Mouse (Mus musculus): Measurements from ENCODE around the gene Prpsap1.
"Not testable (repeated sequence)": the region's sequence is repeated elsewhere in the genome, so short reads cannot be mapped to it uniquely, and the experiment has no call there.

The Prpsap1 gene

DNA sequence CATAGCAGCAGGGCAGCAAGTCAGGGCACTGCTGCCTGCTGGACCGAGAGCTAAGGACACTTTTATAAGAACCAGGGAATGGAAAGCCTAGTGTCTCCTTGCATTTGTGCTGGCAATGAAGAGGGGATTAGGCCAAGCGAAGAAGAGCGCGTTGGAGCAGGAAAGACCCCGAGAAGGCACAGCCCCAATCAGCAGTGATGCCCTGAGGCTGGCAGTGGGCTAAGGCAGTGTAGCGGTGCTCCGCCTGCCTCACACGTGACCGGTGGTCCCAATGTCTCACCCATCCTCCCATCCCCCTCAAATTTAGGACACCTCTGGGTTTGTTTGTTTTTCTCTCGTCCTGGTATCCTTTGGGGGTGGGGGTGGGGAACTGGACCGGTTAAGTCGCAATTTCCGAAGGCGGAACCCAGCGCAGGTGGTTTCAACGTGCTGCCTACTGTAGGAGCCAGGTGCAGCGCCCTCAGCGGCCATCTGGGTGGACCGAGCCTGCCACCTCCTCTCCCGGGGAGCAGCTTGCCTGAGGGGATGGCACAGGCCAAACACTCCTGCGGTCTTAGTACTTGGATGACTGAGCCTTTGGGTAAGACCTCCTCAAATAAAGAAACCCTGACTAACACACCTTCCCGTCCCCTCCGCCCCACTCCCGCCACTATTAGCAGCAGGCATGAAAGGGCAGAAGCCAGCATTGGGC, 21.5 kb upstream of the Prpsap1 start:
- DNase-seq (ENCODE audit: low spot score) = no peak

- no peak for DNase-seq (ENCODE audit: low spot score)
Observed at GRCm38 (mm10) chr11:116513531-116514038, 19.6 kb upstream of the Prpsap1 start.

- no peak for DNase-seq (ENCODE audit: low spot score)
Observed at GRCm38 (mm10) chr11:116512987-116513386, 19.0 kb upstream of the Prpsap1 start.

DNA sequence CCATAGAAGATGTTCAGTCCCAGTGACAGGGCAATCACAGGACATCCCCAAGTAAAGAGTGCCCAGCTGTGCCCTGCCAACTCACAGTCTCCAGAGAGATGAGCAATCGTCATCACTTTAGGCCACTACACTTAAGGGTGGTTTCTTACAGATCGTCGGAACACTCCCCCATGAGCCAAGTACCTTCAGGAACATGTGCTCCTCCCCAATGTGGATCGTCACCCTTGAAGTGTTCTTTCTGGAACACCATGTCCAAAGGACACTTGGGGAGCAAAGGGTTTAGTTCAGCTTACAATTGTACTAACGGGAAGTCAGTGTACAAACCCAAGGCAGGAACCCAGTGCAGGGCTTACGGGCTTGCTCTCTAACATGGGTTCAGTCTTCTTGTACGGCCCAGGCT, 18.2 kb upstream of the Prpsap1 start:
- DNase-seq (ENCODE audit: low spot score) = no peak

DNA sequence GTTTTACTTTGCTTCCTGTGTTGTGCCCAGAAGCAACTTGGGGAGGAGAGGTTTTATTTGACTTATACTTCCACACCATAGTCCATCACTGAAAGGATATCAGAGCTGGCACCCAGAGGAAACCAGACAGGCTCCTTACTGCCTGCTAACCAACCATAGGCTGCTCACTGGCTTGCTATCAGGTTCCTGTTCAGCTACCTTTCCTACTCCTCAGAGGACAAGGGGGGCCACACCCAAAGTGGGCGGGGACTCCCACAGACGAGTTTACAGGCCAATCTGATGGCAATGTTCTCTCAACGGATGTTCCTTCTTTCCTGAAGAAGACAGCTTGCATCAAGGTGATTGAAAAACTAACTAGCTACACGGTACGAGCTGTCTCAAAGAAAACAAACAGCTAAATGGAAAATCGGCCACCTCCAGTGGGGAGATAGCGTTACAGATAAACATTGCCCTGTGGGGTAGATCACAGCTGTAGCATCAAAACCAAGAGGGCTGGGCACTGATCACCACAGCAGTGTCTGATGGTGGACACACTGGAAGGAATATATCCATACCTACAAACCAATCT, 17.4 kb upstream of the Prpsap1 start:
- DNase-seq (ENCODE audit: low spot score) = no peak

DNA sequence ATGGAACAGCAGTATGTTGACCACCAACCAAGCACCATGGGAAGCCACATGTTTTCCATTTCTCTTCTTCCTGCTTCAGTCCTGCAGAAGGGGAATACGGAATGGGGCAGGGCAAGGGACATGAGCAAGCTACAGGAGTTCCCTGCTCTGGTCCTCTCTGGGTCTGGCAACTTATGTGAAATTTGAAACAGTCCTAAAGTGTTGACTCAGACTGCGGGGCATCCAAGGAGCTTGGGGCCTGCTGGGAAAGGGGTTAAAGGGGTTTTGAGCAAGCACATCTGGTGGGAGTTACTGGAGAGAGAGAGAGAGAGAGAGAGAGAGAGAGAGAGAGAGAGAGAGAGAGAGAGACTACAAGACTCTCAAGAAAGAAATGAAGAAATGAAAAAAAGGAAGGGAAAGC, 14.7 kb upstream of the Prpsap1 start:
- no peak for DNase-seq (ENCODE audit: low spot score)

DNA sequence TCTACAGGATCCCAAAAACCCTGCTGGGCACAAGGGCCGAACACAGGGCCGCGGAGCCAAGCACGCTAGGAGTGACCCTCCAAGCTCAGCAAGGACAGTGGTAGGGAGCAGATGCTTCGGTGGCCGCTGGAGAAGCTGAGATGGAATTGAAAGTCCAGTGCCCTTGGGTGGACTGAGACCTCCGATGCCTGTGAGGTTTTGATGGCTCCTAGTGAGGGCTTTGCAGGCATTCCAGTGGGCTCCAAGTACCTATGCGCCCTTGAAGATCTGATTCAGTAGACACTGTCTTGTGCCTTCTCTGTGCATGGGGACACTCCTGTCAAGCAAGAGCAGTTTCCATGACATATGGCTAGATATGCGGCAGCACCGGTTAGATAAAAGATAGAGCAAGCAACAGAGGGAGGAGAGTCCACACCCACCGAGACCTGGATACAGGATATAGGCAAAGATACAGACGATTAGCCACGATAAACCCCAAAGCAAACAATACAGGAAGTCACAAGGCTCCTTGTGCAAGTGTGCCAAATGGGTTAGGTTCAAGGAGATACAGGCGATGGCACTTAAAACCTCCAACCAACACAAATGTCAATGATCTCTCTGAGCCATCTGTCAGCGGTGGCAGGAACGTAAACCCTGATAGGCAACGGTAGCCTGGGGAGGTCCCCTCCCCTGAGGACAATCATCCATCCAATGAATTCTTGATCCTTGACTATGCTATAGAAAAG, 12.3 kb upstream of the Prpsap1 start:
- no peak for DNase-seq (ENCODE audit: low spot score)

GRCm38 (mm10) chr11:116505573-116505972, 11.6 kb upstream of the Prpsap1 start:
- DNase-seq (ENCODE audit: low spot score) = no peak

DNA sequence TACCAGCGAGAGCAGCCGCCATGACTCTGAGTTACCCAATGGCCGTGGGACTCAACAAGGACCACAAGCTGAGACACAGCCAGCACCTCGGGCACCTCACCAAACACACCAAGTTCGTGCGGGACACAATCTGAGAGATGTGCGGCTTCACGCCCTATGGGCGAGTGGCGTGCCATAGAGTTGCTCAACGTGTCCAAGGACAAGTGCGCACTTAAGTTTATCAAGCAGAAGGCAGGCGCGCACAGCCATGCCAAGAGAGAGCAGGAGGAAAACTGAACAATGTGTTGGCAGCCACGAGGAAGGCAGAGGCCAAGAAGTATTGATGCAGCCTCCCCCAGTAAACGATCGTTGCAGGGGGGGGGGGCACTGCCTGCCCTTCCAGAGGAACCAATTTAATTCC, 10.5 kb upstream of the Prpsap1 start:
- DNase-seq (ENCODE audit: low spot score) = no peak

DNA sequence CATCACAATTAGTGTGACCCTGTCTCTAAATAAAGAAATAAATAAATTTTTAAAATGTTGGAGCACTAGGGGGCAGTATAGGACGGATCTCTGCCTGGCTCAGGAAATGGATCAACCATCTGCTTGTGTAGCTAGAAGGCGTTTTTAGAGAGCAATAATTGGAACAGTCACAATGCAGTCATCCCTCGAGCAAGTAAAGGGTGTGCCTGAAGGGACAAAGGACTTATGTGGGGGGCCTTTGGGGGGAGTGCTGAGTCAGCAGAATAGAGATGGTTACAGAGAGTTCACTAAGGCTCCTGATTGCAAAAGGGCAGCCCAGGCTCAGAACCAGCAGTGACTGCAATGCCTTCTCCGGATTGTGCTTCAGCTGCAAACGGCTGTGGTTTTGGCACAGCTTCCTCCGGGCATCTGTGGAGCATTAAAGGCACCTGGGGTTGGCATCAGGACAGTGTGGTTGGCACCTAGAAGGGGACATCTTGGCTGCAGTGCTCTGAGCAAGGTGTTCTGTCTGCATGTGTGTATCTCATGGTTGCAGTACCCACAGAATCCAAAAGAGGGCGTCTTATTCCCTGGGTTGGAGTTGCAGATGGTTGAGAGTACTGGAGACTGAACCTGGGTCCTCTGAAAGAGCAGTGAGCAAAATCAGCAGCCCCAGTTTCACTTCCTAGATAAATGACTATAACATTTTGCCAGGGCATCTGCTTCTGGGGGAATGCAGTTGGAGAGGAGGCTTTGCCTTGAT, 7.2 kb upstream of the Prpsap1 start:
- DNase-seq (ENCODE audit: low spot score) = no peak

DNA sequence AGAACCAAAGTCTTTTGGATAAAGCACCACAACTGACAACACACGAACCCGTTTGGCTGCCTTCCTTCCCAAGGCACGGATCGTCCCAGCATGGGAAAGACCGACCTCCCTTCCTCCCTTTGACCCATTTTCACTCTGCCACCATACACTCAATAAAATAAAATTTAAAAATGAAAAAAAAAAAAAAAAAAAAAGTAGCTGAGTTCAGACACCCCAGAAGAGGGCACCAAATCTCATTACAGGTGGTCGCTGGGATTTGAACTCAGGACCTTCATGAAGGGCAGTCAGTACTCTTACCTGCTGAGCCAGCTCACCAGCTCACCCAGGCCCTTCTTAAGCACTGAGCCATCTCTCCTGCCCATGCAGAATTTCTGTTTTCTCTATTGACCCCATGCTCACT, 5.0 kb upstream of the Prpsap1 start:
- DNase-seq (ENCODE audit: low spot score) = no peak

DNA sequence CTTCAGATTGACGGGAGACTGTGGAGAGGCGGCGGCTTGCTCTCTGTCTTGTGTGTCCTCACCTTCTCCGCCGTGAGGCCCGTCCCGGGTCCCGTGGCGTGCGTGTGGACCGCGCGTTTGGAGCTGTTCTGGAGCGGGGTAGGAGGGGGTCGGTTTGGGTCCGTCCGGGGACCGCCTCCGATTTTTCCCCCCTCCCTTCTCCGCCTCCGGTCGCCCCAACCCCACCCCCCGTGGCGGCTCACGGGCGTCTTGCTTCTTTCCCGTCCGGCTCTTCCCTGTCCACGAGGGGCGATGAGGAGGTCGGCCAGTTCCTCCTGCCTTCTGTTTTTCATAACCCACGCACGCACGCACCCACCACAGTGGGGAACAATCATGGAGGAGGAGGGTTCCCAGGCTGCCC, 4.6 kb upstream of the Prpsap1 start:
- DNase-seq (ENCODE audit: low spot score) = no peak

GRCm38 (mm10) chr11:116497313-116497712, 3.3 kb upstream of the Prpsap1 start:
- no peak for DNase-seq (ENCODE audit: low spot score)

GRCm38 (mm10) chr11:116494474-116495174, 622 bp upstream of the Prpsap1 start:
- DNase-seq (ENCODE audit: low spot score) = peak; percentile 90

- no peak for DNase-seq (ENCODE audit: low spot score)
Observed at GRCm38 (mm10) chr11:116493191-116493590, 811 bp downstream of the Prpsap1 start.

GRCm38 (mm10) chr11:116492507-116492906, 1.5 kb downstream of the Prpsap1 start:
- not testable (repeated sequence) for DNase-seq (ENCODE audit: low spot score)

DNA sequence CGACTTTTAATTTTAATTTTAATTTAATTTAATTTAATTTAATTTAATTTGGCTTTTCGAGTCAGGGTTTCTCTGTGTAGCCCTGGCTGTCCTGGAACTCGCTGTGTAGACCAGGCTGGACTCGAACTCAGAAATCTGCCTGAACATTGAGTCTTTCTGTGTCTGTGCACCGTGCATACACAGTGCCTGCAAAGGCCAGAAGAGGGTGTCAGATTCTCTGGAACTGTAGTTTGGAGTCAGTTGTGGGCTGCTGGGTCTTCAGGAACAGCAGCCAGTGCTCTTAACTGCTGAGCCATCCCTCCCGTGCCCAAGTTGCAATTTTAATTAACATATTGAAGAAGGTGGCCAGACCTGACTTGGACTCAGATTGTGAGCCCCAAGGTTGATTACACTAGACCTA, 2.7 kb downstream of the Prpsap1 start:
- no peak for DNase-seq (ENCODE audit: low spot score)

DNA sequence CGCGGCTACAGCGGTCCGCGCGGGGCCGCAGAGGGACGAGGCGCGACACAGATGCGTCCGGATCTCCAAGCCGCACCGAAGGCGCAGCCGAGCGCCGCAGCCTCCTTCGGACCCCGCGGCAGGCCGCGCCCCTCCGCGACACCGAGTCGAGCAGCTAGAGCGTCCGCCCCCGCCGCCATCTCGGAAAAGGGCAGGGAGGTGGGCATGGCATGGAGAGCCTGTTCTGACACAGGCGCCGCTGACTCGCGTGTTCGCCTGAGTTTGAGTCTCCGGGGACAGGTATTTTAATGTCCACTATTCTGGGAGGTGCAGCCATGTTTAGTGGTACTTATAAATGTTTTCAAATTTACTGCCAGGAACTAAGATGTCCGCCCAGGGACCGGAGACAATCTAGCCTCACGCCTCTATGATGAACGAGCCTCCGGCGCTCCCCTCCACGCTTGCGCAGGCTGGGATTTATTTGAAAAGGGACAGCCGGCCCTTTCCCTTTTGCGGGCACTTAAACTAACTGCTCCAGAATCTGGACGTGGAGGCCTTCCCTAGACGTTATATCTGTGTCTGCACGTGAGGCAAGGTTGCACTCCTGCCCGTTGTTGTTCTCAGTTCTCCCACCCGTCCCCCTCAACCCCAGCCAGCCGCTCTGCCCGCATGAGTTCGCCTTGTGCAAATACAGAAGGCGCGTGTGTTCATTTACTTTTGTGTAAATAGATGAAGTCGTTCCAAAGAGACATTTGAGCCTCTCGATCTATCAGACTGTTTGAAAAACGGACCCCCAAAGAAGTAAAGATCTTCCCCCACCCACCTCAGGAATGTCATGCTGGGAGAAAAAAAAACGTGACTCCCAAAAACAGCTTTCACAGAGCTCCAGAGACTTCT, 3.5 kb downstream of the Prpsap1 start:
- DNase-seq (ENCODE audit: low spot score) = peak; percentile 78

- DNase-seq (ENCODE audit: low spot score) = no peak
Observed at GRCm38 (mm10) chr11:116489771-116490231, 4.2 kb downstream of the Prpsap1 start.

GRCm38 (mm10) chr11:116488693-116489375, 5.2 kb downstream of the Prpsap1 start:
- no peak for DNase-seq (ENCODE audit: low spot score)

All from ovary, adult 18-20 months (tissue).